Mouse (Mus musculus) cerebellum, adult 2 months (tissue): ENCODE results near the gene Dnaic1. TPM values are rescaled to one million over a fixed set of nuclear protein-coding genes. Genes with fewer than 3 reads are reported as not detected.

Experiments
- DNase-seq, 2 experiments: peaks; one replicate each; pipeline ENCODE4 v3.0.0; 2021
- H3K27ac ChIP-seq: fragments of 200-500 bp; 2 replicates; pipeline ENCODE4 v1.5.1; 2012; ENCODE audit warnings: low read length, control low read depth, inconsistent platforms; ENCODE audit not compliant: insufficient read depth
- H3K27me3 ChIP-seq: fragments of 200-500 bp; 2 replicates; pipeline ENCODE4 v1.6.1; 2012; ENCODE audit warnings: inconsistent platforms, mild to moderate bottlenecking, low read length, moderate library complexity; ENCODE audit not compliant: control insufficient read depth, insufficient read depth
- H3K4me1 ChIP-seq: fragments of 200-500 bp; 2 replicates; pipeline ENCODE4 v1.6.1; 2011; ENCODE audit warnings: low read length; ENCODE audit not compliant: control insufficient read depth, insufficient read depth
- H3K4me3 ChIP-seq: fragments of 200-500 bp; replicated peaks from 2 replicates; pipeline ENCODE3; 2011; ENCODE audit warnings: mild to moderate bottlenecking, low read depth, low read length, control low read depth; ENCODE audit not compliant: insufficient read depth
- CTCF ChIP-seq: fragments of 200-500 bp; IDR thresholded peaks from 2 replicates; pipeline ENCODE4 v1.5.1; 2011; ENCODE audit warnings: low read depth, mild to moderate bottlenecking, control low read depth, low read length, moderate library complexity, borderline replicate concordance; ENCODE audit not compliant: insufficient read depth
- POLR2A ChIP-seq: fragments of 200-500 bp; IDR thresholded peaks from 2 replicates; pipeline ENCODE4 v1.6.1; 2011; ENCODE audit warnings: low read length, control low read depth, borderline replicate concordance; ENCODE audit not compliant: insufficient read depth
- WGBS: fragments of 180-500 bp; shearing (Covaris S2); methylation state at CpG from one replicate; pipeline ENCODE4 v1.1.7; 2018; 5-methylcytosine and 5-hydroxymethylcytosine counted together
- polyA plus RNA-seq: library from polyadenylated mRNA; depleted of rRNA; stranded (reverse); fragments of >200 nt; gene quantifications from 2 replicates; pipeline ENCODE4 v1.2.3, GENCODE M21; 2012

Gene Dnaic1
- polyA plus RNA-seq, 1 experiment, result 9.3 TPM

DNA sequence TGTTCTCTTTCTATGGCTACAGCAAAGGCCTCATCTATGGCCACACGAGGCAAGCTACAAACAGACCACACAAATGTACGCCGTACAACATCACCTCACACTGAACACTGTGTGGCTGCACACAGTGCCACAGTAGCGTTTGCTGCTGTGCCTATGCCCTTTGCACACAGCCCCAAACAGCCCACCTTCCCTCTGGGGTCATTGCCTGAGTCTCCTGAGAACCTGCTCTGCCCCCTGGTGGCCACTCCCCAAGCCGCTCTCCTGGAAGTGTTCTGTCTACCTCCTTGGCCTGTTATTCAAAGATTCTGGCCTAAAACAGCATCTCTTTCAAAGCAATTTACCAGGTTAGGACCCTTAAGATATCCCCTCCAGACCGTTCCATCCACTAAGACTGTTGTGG, 83.7 kb downstream of the Dnaic1 start:
- no peaks in the 10 kb centered on the region for H3K27me3 ChIP-seq
- no peak overlapping the region for H3K4me3 ChIP-seq
- H3K4me1 ChIP-seq, result peaks cover 8% of the 10 kb centered on the region
- H3K27ac ChIP-seq, result no peak overlapping the region
- peak; percentile 87 for TF ChIP-seq CTCF
- TF ChIP-seq POLR2A, result no peak
- peak; percentile 73 to 78 for DNase-seq
- WGBS, result 46% methylated on average over 6 of the region's 6 CpGs

DNA sequence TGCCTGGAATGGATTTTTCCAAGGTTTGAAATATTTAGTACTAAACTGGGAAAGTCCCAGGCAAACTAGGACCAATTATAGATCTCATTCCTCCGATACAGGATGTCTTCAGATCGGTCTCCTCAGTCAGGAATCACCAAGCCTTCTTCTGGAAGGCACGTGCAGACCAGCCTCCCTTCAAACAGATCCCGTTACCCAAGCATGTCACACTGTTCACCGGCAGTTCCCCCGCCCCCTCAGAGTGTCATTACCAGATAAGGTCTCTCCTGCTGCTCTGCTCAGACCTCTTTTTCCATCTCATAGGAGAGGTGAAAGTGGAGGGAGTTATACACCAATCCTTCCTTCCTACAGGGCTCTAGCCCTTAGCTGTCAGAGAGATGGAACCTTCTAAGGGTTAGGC, 84.2 kb downstream of the Dnaic1 start:
- H3K4me3 ChIP-seq, result no peak overlapping the region
- H3K4me1 ChIP-seq, result peaks cover 8% of the 10 kb centered on the region
- no peaks in the 10 kb centered on the region for H3K27me3 ChIP-seq
- TF ChIP-seq POLR2A (no peak), CTCF (no peak)
- H3K27ac ChIP-seq, result no peak overlapping the region
- no peak for DNase-seq
- 71% methylated on average over 6 of the region's 6 CpGs for WGBS

DNA sequence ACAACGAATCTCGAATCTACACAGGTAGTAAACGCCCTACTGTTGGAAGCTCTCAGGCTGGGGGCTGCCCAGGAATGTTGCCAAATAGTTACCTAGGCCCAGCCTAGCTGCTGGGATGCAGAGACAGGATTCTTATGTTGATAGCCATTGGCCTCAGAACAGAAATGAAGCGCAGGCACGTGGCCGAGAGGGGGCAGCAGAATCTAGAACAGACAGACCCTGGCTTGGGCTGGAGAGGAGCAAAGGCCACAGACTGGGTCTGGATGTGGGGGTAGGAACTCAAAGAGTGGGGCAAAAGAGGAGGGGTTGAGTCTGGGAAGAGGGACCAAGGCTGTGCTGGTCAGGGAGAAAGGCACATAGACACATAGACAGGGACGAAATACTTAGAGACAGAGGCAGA, 84.6 kb downstream of the Dnaic1 start:
- Histone ChIP-seq H3K4me3 (no peak overlapping the region), H3K27me3 (no peaks in the 10 kb centered on the region), H3K27ac (no peak overlapping the region), H3K4me1 (peaks cover 11% of the 10 kb centered on the region)
- peak; percentile 75 to 82 for DNase-seq
- no peak for TF ChIP-seq POLR2A
- peak; percentile 82 for TF ChIP-seq CTCF
- 17% methylated on average over 7 of the region's 7 CpGs for WGBS

DNA sequence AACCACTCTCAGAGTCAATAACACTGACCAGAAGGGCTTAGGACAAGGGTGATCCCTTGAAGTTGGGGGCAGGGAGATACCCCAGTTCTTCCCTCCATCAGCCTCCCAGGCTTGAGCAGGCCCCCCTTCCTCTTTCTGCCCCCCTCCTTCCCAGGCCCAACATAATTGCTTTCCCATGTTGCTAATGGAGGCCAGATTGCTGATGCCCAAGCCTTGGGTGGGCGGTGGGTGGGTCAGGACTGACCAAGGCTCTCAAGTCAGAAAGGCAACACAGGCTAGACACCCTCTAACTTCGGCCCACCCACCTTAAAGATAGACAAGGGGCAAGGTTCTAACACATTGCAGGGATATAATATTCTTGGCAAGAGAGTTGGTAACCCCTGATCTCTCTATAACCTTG, 86.0 kb downstream of the Dnaic1 start:
- WGBS, result 98% methylated on average over 2 of the region's 2 CpGs
- H3K4me1 ChIP-seq, result peaks cover 11% of the 10 kb centered on the region
- H3K27ac ChIP-seq, result no peak overlapping the region
- no peak overlapping the region for H3K4me3 ChIP-seq
- no peaks in the 10 kb centered on the region for H3K27me3 ChIP-seq
- TF ChIP-seq POLR2A (no peak), CTCF (no peak)
- DNase-seq, result no peak

DNA sequence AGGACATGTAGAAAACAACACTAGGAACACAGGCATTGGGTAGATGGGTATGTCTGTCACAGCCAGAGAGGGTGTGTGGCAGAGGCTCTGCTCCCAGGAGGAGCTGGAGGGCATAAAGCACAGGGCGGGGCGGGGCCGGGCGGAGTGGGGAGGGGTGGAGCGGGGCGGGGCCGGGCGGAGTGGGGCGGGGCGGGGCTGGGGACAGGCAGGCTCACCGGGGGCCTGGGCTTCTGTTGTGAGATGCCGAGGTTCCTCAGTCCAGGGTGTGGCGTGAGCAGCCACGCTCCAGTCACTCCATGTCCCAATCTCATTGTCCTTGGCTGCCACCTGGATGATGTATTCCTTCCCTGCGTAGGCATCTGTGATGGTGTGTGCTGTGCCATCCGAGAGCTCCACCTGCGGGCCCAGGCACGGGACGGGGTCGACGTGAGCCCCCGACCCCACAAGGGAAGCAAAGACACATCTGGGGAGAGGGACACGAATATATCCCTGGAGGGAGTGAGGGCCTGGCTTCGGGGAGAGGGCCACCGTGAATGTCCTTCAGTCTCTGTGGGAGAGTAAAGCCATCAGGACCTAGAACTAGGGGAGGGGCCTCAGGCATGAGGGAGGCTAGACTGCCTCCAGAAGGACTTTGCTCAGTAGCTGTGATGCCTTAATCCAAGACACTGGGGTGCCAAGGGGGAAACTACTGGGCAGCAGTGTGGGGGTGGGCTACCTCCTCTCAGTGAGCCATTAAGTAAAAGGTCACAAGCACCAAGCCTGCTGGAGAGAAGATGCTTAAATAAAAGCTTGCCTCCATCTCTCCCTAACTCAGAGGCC, 89.2 kb downstream of the Dnaic1 start:
- H3K4me3 ChIP-seq, result no peak overlapping the region
- no peak overlapping the region for H3K27ac ChIP-seq
- DNase-seq, result no peak
- no peaks in the 10 kb centered on the region for H3K27me3 ChIP-seq
- H3K4me1 ChIP-seq, result peaks cover 4% of the 10 kb centered on the region; the same call in 1 of the 2 replicates
- no peak for TF ChIP-seq CTCF
- TF ChIP-seq POLR2A, result no peak
- 40% methylated on average over 25 of the region's 25 CpGs for WGBS

DNA sequence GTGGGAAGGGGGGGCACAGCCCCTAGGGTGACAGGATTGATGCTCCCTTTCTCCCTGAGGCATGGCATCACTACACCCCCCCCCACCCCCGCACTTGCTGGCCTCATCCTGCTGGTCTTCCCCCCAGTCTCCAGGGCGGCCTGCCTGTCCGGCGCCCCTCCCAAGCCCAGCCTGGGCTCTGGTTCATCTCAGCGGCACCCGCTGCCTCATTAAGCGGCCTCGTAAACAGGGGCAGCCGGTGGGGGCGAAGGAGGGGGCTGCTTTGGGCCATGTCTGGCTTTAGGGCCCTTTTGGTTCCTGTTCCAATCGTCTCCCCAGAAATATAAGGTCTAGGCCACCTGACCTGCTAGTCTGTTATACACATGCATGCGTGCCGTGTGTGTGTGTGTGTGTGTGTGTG, 90.0 kb downstream of the Dnaic1 start:
- no peak overlapping the region for H3K27ac ChIP-seq
- WGBS, result 56% methylated on average over 13 of the region's 13 CpGs
- no peak overlapping the region for H3K4me3 ChIP-seq
- TF ChIP-seq POLR2A (no peak), CTCF (no peak)
- DNase-seq, result no peak
- no peaks in the 10 kb centered on the region for H3K27me3 ChIP-seq
- peaks cover 6% of the 10 kb centered on the region for H3K4me1 ChIP-seq

DNA sequence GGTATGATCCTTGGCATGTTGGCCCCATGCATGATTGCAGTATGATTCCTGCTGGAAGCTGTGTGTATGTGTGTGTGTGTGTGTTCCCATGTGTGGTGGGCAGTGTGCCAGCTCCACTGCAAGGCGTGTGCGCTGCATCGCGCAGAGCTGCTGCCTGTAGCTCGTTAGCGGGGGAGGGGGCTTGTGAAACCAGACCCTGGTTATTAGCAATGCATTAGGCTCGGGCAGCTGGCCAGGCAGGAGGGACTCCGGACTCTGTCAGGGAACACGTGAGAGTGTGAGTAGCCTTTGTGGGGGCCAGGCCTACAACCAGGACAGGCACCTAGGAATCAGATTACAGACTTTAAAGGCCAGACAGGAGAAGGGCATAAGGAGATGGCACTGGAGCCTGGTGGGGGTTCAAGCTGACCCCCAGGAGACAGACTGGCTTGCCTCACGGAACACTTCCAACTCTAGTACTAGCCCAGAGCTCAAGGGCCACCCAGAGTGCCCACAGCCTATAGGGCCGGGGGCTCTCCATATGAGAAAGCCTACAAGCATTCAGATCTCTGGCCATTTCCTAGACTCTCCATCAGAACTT, 91.4 kb downstream of the Dnaic1 start:
- Histone ChIP-seq H3K4me3 (no peak overlapping the region), H3K27ac (no peak overlapping the region), H3K4me1 (peaks cover 11% of the 10 kb centered on the region), H3K27me3 (no peaks in the 10 kb centered on the region)
- 50% methylated on average over 11 of the region's 11 CpGs for WGBS
- DNase-seq, result no peak
- TF ChIP-seq CTCF, result no peak
- TF ChIP-seq POLR2A, result no peak

DNA sequence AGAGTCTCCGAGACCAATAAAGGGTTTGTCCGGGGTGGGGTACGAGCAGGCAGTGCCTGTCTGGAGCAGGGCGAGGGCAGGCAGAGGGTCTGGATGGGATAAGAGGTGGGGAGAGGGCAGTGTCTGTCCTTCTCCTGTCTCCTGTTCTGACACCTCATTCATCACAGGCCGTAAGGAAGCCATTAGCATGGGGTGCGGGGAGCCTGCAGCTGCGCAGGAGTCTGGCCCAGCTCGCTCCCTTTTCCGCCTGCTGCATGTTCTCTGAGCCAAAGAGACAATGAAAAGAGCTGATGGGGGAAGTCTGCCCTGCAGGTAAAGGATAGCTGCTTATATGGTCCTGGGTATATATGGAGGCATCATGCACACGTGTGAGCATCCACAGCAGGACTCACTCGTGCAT, 93.1 kb downstream of the Dnaic1 start:
- 89% methylated on average over 11 of the region's 11 CpGs for WGBS
- no peaks in the 10 kb centered on the region for H3K27me3 ChIP-seq
- H3K4me1 ChIP-seq, result peaks cover 11% of the 10 kb centered on the region
- DNase-seq, result no peak
- TF ChIP-seq CTCF, result no peak
- no peak for TF ChIP-seq POLR2A
- H3K27ac ChIP-seq, result no peak overlapping the region
- no peak overlapping the region for H3K4me3 ChIP-seq
